26 mouse cellular contexts compared by ENCODE assay signal in genomic region chr17:50453956-50454355, GRCm38 (mm10). TPM values are rescaled to one million over a fixed set of nuclear protein-coding genes. Genes with fewer than 3 reads are reported as not detected.
DNase-seq lines count a peak whose midpoint lies in the region; ATAC-seq and TF ChIP-seq lines count a peak whose summit lies in the region.
"Had no signal": no experiment of that assay in that cellular context is flagged by ENCODE, and none has a peak within 500 bp of the region (broad histone marks: within the 10 kb centered on the region; RNA-seq: fewer than 3 reads in every experiment).

No protein-coding gene starts in this region.

- no peak overlapping the region for H3K9ac ChIP-seq in intestine, embryonic 16.5 days (ENCODE audit: low read depth, low read length)
- no peak overlapping the region for H3K9ac ChIP-seq in intestine, postnatal 0 days (ENCODE audit: low read depth, low read length)
- no peak overlapping the region for H3K9ac ChIP-seq in liver, embryonic 13.5 days
- H3K9ac ChIP-seq in stomach, postnatal 0 days (ENCODE audit: low read length): no peak overlapping the region
- H3K9ac ChIP-seq: hindbrain, embryonic 12.5 days; limb, embryonic 12.5 days; lung, embryonic 14.5 days had no signal

- DNase-seq in c-Kit-positive CD71-negative TER-119-negative erythroid progenitor cells, embryonic 14.5 days (ENCODE audit: low read depth): peak; percentile 12
- DNase-seq in liver, embryonic 13.5 days: no peak
- peak; percentile 26 for DNase-seq in stomach, postnatal 0 days (ENCODE audit: low spot score)
- DNase-seq in layer of hippocampus, adult 8-10 months (ENCODE audit: low spot score in 2 of 2): no peak
- no peak for DNase-seq in heart, adult 18-20 months
- DNase-seq: adrenal gland, adult 2 months; cerebellum, adult 11-12 months; cerebellum, postnatal 14 days; embryo, embryonic 11 days; gastrocnemius, postnatal 25 days; heart, postnatal 14 days; kidney, adult 8-10 months; kidney, postnatal 14 days; lung, embryonic 14.5 days; lung, postnatal 36 days; right cerebral cortex, postnatal 25 days; thymus, postnatal 25 days had no signal

- no peak overlapping the region for H3K27ac ChIP-seq in intestine, embryonic 16.5 days (ENCODE audit: low read length)
- H3K27ac ChIP-seq in intestine, postnatal 0 days (ENCODE audit: low read depth, low read length): no peak overlapping the region
- no peak overlapping the region for H3K27ac ChIP-seq in liver, embryonic 13.5 days
- no peak overlapping the region for H3K27ac ChIP-seq in stomach, postnatal 0 days (replicated peaks)
- H3K27ac ChIP-seq: forebrain, embryonic 10.5 days; hindbrain, embryonic 12.5 days; left cerebral cortex, adult 2 months; limb, embryonic 12.5 days; midbrain, embryonic 10.5 days had no signal

- H3K36me3 ChIP-seq in intestine, embryonic 16.5 days (ENCODE audit: control insufficient read depth, insufficient read depth, low read length): no peaks in the 10 kb centered on the region
- no peaks in the 10 kb centered on the region for H3K36me3 ChIP-seq in intestine, postnatal 0 days (ENCODE audit: control insufficient read depth, insufficient read depth)
- H3K36me3 ChIP-seq in liver, embryonic 13.5 days: no peaks in the 10 kb centered on the region
- no peaks in the 10 kb centered on the region for H3K36me3 ChIP-seq in stomach, postnatal 0 days (ENCODE audit: control insufficient read depth, insufficient read depth, low read length)
- H3K36me3 ChIP-seq: forebrain, embryonic 10.5 days; hindbrain, embryonic 12.5 days; limb, embryonic 12.5 days; midbrain, embryonic 10.5 days had no signal

- H3K4me1 ChIP-seq in intestine, embryonic 16.5 days (ENCODE audit: control insufficient read depth, insufficient read depth, low read length): no peaks in the 10 kb centered on the region
- H3K4me1 ChIP-seq in intestine, postnatal 0 days (replicated peaks; ENCODE audit: control insufficient read depth, insufficient read depth, low read length): no peaks in the 10 kb centered on the region
- H3K4me1 ChIP-seq in liver, embryonic 13.5 days (replicated peaks): peaks cover 21% of the 10 kb centered on the region
- no peaks in the 10 kb centered on the region for H3K4me1 ChIP-seq in stomach, postnatal 0 days (replicated peaks; ENCODE audit: control insufficient read depth, insufficient read depth)
- H3K4me1 ChIP-seq: hindbrain, embryonic 12.5 days; limb, embryonic 12.5 days; midbrain, embryonic 10.5 days had no signal

- no peaks in the 10 kb centered on the region for H3K9me3 ChIP-seq in intestine, embryonic 16.5 days (ENCODE audit: control insufficient read depth, low read length)
- no peaks in the 10 kb centered on the region for H3K9me3 ChIP-seq in intestine, postnatal 0 days (ENCODE audit: control insufficient read depth)
- H3K9me3 ChIP-seq in liver, embryonic 13.5 days (replicated peaks): no peaks in the 10 kb centered on the region
- H3K9me3 ChIP-seq in stomach, postnatal 0 days (ENCODE audit: control insufficient read depth, low read length): no peaks in the 10 kb centered on the region
- H3K9me3 ChIP-seq: forebrain, embryonic 10.5 days; hindbrain, embryonic 12.5 days; limb, embryonic 12.5 days; midbrain, embryonic 10.5 days had no signal

- no peak for TF ChIP-seq CTCF in intestine, postnatal 0 days (IDR thresholded peaks at IDR 0.05; ENCODE audit: low read depth)
- no peak for TF ChIP-seq CTCF in stomach, postnatal 0 days (IDR thresholded peaks at IDR 0.05; ENCODE audit: low read depth)

- no peak for TF ChIP-seq EP300 in stomach, postnatal 0 days (optimal IDR thresholded peaks at IDR 0.05)

- WGBS in intestine, embryonic 16.5 days: 59% methylated on average over 5 of the region's 5 CpGs
- WGBS in intestine, postnatal 0 days: 47% methylated on average over 5 of the region's 5 CpGs
- 35% methylated on average over 5 of the region's 5 CpGs for WGBS in liver, embryonic 13.5 days (ENCODE audit: insufficient replicate concordance)
- WGBS in stomach, postnatal 0 days: 63% methylated on average over 5 of the region's 5 CpGs

- H3K27me3 ChIP-seq in intestine, embryonic 16.5 days (replicated peaks; ENCODE audit: control insufficient read depth, insufficient read depth, low read length): no peaks in the 10 kb centered on the region
- no peaks in the 10 kb centered on the region for H3K27me3 ChIP-seq in intestine, postnatal 0 days (replicated peaks; ENCODE audit: control insufficient read depth, insufficient read depth, low read length)
- no peaks in the 10 kb centered on the region for H3K27me3 ChIP-seq in liver, embryonic 13.5 days
- H3K27me3 ChIP-seq in stomach, postnatal 0 days (ENCODE audit: control insufficient read depth, insufficient read depth, low read length): no peaks in the 10 kb centered on the region
- H3K27me3 ChIP-seq: CH12.LX; hindbrain, embryonic 12.5 days; limb, embryonic 12.5 days had no signal

- ATAC-seq in intestine, embryonic 16.5 days: peak; percentile 32
- ATAC-seq in intestine, postnatal 0 days: no peak
- peak; percentile 63 for ATAC-seq in liver, embryonic 13.5 days (ENCODE audit: low read depth)
- peak; percentile 83 for ATAC-seq in stomach, postnatal 0 days (ENCODE audit: low FRiP score, low TSS enrichment)

- no peak overlapping the region for H3K4me2 ChIP-seq in intestine, embryonic 16.5 days (ENCODE audit: low read depth, low read length)
- no peak overlapping the region for H3K4me2 ChIP-seq in intestine, postnatal 0 days (replicated peaks; ENCODE audit: low read depth)
- no peak overlapping the region for H3K4me2 ChIP-seq in liver, embryonic 13.5 days
- no peak overlapping the region for H3K4me2 ChIP-seq in stomach, postnatal 0 days (replicated peaks; ENCODE audit: low read depth)
- H3K4me2 ChIP-seq: heart, embryonic 11.5 days; hindbrain, embryonic 12.5 days; limb, embryonic 12.5 days; lung, embryonic 14.5 days had no signal

- H3K4me3 ChIP-seq in intestine, embryonic 16.5 days (ENCODE audit: low read length): no peak overlapping the region
- H3K4me3 ChIP-seq in intestine, postnatal 0 days (ENCODE audit: low read depth, low read length): no peak overlapping the region
- no peak overlapping the region for H3K4me3 ChIP-seq in liver, embryonic 13.5 days (replicated peaks)
- no peak overlapping the region for H3K4me3 ChIP-seq in stomach, postnatal 0 days (ENCODE audit: low read depth, low read length)
- H3K4me3 ChIP-seq: forebrain, embryonic 10.5 days; hindbrain, embryonic 12.5 days; left cerebral cortex, adult 2 months; limb, embryonic 12.5 days; midbrain, embryonic 10.5 days had no signal

RNA-seq across cellular contexts. Expression of gene Plcl2, which starts 55.2 kb away (rescaled TPM):
- 4.0 TPM in 2 replicates for polyA plus RNA-seq in intestine, embryonic 16.5 days (2015; fragmentation: Nextera tagmentation; extraction: Ambion mirVana)
- polyA plus RNA-seq in intestine, postnatal 0 days (2015; fragmentation: Nextera tagmentation; extraction: Ambion mirVana): 4.3 and 4.8 TPM in 2 replicates
- polyA plus RNA-seq in liver, embryonic 13.5 days (2015; fragmentation: Nextera tagmentation; extraction: Ambion mirVana): 1.1 and 1.4 TPM in 2 replicates
- 2.3 and 2.6 TPM in 2 replicates for polyA plus RNA-seq in stomach, postnatal 0 days (2015; fragmentation: Nextera tagmentation; extraction: Ambion mirVana)
- 10 to 100 TPM; 60.1 to 64.1 (median 63.2) TPM for total RNA-seq in layer of hippocampus, adult 8-10 months (2022)
- total RNA-seq in heart, adult 18-20 months (2021): 1 to 10 TPM; 8.7 to 9.1 TPM

Comparison
In these comparisons a context has a peak if more than half of its experiments do, and no peak if none do; other contexts are left out.
1. DNase-seq: peak in c-Kit-positive CD71-negative TER-119-negative erythroid progenitor cells, embryonic 14.5 days (single experiment) and stomach, postnatal 0 days (single experiment); none in liver, embryonic 13.5 days (single experiment), layer of hippocampus, adult 8-10 months (0 of 2) and heart, adult 18-20 months (0 of 2).